Mouse (Mus musculus): ENCODE results near the gene Ints5. TPM values are rescaled to one million over a fixed set of nuclear protein-coding genes. Genes with fewer than 3 reads are reported as not detected.

Gene Ints5
- polyA plus RNA-seq, 1 experiment from 2014 or later = 34.3 TPM

DNA sequence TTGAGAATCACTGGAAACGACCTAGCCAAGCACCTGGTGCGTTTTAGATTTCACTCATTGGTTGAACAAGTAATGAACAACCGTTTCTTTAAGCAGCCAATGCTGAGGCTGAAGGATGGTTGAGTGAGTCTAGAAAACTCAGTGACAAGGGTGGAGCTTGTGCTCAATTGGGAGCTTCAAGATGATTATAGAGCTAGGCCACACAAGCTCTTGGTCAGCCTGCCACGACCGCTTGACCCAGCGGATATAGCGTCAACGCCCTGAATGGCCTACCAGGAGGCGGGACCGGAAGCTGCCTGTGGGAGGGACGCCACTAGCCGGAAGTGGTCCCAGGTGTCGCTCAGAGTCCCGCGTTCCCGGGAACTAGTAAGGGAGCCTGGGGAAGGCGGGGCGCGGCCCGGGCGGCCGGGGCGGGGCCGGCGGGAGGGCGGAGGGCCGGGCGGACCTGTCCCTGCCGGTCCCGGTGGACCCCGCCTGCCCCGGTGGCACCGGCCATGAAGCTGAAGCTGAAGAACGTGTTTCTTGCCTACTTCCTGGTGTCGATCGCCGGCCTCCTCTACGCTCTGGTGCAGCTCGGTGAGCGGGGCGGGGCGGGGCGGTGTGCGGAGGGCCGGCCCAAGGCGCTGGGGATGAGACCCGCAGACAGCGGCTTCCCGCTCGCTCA lies 27.4 kb downstream of the Ints5 start, which contains the start of gene B3gat3:
B3gat3 (plus strand) TSS at position 302 of the 664 bp plus-strand sequence.
- peak; percentile 97 for ATAC-seq (ENCODE audit: low FRiP score)
- Histone ChIP-seq H3K9ac (peak within 1 kb of the TSS; percentile 89), H3K4me2 (peak within 1 kb of the TSS; percentile 84), H3K4me3 (peak within 1 kb of the TSS; percentile 84), H3K4me1 (replicated peaks) (peaks cover 17% of the 10 kb centered on the region), H3K27ac (peak within 1 kb of the TSS; percentile 88), H3K9me3 (no peaks in the 10 kb centered on the region), H3K27me3 (no peaks in the 10 kb centered on the region), H3K36me3 (peaks cover 30% of the 10 kb centered on the region)
- 3% methylated on average over 50 of the region's 50 CpGs for WGBS

DNA sequence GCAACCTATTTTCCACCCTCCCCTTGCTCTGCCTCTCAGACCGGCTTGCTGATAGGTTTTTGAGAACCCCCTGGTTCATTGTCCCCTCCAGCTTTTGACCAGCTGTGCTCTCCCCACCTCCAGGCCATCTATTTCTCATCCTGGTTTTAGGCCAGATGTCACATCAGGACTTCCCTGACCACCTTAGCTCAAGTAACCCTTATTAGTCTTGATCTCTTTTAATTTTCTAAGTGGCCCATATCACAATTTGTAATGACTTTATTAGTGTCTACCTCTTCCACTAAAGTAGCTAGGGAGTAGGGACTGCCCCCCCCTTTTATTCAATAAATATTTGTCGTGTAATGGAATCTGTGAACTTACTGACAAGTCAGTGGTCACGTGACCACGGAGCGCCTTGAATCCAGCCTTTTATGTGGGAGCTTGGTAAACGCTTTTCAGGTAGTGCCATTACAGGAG lies 28.1 kb downstream of the Ints5 start:
- Histone ChIP-seq H3K27ac (peak overlapping the region; percentile 88), H3K4me1 (replicated peaks) (peaks cover 17% of the 10 kb centered on the region), H3K27me3 (no peaks in the 10 kb centered on the region), H3K9me3 (no peaks in the 10 kb centered on the region), H3K36me3 (peaks cover 30% of the 10 kb centered on the region), H3K4me3 (peak overlapping the region; percentile 84), H3K4me2 (peak overlapping the region; percentile 84), H3K9ac (peak overlapping the region; percentile 89)
- 3% methylated on average over 6 of the region's 6 CpGs for WGBS
- peak; percentile 3 for ATAC-seq (ENCODE audit: low FRiP score)

DNA sequence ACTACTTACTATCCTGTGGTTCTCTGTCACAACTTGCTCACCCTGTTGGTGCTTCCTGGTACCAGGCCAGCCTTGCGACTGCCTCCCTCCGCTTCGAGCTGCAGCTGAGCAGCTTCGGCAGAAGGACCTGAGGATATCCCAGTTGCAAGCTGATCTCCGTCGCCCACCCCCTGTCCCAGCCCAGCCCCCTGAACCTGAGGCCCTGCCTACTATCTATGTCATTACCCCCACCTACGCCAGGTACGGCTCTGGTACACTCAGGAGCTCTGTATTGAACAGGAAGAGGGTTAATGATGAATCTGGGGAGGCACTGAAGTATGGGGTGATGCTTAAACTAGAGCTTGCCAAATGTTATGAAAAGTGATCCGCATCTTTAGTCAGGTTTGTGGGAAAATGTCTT lies 28.9 kb downstream of the Ints5 start:
- Histone ChIP-seq H3K36me3 (peaks cover 30% of the 10 kb centered on the region), H3K9me3 (no peaks in the 10 kb centered on the region), H3K27me3 (no peaks in the 10 kb centered on the region), H3K4me2 (peak overlapping the region; percentile 84), H3K4me3 (peak overlapping the region; percentile 84), H3K27ac (no peak overlapping the region), H3K4me1 (replicated peaks) (peaks cover 17% of the 10 kb centered on the region), H3K9ac (peak overlapping the region; percentile 39; the same call in 1 of the 2 replicates)
- no peak for ATAC-seq (ENCODE audit: low FRiP score)
- 78% methylated on average over 9 of the region's 9 CpGs for WGBS

DNA sequence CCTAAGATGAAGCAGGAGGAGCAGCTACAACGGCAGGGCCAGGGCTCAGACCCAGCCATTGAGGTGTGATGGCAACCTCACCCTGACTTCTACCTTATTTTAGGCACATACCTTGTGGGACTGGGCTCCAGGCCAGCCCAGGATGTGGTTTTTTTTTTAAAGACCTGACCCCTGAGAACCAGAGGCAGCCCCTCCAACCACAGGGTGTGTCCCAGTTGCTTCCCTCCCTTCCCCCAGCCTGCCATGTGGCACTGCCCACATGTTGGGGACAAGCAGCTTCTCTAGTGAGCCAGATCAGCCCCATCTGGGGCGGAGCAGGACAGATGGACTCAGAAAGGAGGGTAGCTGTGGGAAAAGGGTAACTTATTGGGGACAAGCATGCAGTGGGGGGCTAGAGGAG lies 34.0 kb downstream of the Ints5 start:
- ATAC-seq (ENCODE audit: low FRiP score) = no peak
- Histone ChIP-seq H3K4me3 (no peak overlapping the region), H3K4me1 (replicated peaks) (peaks cover 25% of the 10 kb centered on the region), H3K9me3 (no peaks in the 10 kb centered on the region), H3K36me3 (peaks cover 44% of the 10 kb centered on the region), H3K4me2 (no peak overlapping the region), H3K27me3 (peaks cover 6% of the 10 kb centered on the region; the same call in 1 of the 2 replicates), H3K27ac (no peak overlapping the region), H3K9ac (no peak overlapping the region)
- 95% methylated on average over 2 of the region's 2 CpGs for WGBS

DNA sequence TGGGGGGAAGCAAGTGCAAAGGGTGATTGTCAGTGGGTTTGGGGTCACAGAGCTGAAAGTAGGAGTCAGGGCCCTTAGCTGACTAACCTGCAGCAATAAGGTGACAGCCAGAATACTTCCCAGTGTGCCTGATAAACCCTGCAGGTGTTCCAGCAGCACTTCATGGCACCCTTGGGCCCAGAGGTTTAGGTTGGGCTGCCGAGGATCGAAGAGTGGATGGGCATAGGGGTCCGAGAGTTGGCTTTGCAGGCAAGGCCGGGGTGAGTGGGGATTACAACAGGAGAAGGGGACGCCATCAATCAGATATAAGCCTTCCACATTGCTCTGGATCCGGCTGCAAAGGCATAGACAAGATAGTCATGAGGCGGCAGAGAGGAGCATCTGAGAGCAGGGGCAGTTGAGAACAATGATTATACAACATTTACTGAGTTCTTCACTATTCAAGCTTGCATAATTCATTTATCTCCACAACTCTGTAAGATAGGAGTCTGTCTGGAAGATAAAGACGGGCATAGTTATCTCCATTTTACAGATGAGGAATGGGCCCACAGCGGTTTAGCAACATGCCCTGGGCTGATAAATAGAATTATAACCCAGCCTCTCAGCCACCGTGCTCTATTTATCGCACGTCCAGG lies 35.2 kb downstream of the Ints5 start:
- no peak overlapping the region for H3K4me3 ChIP-seq
- peaks cover 24% of the 10 kb centered on the region for H3K4me1 ChIP-seq (replicated peaks)
- peaks cover 44% of the 10 kb centered on the region for H3K36me3 ChIP-seq
- no peak overlapping the region for H3K9ac ChIP-seq
- WGBS = 90% methylated on average over 12 of the region's 12 CpGs
- H3K4me2 ChIP-seq = no peak overlapping the region
- no peak overlapping the region for H3K27ac ChIP-seq
- ATAC-seq (ENCODE audit: low FRiP score) = no peak
- H3K9me3 ChIP-seq = no peaks in the 10 kb centered on the region
- H3K27me3 ChIP-seq = peaks cover 6% of the 10 kb centered on the region; the same call in 1 of the 2 replicates

DNA sequence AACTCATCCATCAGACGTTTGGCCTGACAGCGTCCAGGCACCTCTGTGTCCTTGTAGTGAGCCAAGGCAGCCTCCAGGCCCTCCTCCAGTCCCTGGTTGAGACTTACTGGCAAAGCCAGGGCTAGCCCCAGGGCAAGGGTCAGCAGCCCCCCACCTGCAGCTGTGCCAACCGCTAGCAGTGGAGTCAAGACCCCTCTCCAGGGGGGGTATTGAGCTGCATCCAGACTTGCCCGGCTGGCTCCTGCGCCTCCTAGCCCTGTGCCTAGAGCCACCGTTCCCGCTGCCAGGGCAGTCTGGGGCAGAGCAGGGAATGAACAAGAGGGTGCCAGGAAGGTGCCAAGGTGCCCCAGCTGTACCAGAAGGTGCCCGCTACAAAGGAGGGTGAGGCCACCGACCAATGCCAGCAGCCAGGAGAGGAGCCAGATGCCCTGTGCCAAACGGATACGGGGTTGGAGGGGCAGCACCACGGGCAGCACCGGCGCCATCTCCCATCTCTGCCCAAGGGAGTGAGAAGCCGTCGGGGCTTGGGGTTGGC lies 36.0 kb downstream of the Ints5 start:
- Histone ChIP-seq H3K4me3 (peak overlapping the region; percentile 54), H3K9me3 (no peaks in the 10 kb centered on the region), H3K4me1 (replicated peaks) (peaks cover 24% of the 10 kb centered on the region), H3K9ac (peak overlapping the region; percentile 77), H3K27me3 (peaks cover 6% of the 10 kb centered on the region; the same call in 1 of the 2 replicates), H3K27ac (peak overlapping the region; percentile 35; the same call in 1 of the 2 replicates), H3K4me2 (peak overlapping the region; percentile 71), H3K36me3 (peaks cover 40% of the 10 kb centered on the region)
- ATAC-seq (ENCODE audit: low FRiP score) = peak; percentile 29; the same call in 1 of the 2 replicates
- WGBS = 18% methylated on average over 16 of the region's 16 CpGs

DNA sequence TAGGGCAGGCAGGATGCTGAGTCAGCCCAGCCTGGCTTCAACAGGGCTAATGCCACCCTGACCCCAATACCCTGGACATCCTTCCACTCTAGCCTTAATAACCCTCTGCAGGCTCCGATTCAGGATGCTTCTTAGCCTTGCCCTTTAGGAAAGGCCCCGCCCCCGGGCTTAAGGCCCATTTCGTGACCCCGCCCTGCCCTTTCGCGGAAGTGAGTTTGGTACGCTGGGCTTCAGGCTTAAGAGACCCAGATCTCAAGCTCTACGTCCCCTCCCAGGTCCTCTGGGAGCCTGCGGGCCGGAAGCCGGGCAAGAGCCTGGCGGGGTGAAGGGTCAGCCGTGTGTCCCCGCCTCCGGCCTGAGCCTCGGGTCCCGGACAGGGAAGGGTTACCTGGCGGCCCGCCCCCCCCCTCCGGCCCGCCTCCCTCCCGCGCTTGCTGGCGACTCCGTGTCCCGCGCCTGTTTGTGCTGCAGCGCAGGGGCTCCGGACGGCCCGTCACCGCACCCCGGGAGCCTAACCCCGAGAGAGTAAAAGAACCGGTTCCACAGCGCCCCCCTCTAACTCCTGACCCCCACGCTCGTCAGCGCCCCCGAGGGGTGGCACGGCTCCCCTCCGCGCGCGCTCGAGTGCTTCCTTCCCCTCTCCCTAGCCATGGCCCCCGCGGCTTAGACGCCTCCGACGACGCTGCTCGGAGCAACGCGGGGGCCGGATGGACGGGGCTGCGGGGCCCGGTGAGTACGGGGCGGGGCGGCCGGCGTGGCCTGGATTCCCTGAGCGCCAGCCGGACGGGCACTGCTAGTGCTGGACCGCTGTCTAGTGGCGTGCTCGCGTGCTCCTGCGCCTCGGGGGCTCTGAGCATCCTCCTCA lies 36.7 kb downstream of the Ints5 start, which contains the start of the genes Rom1 and Eml3:
Rom1 (minus strand) TSS at position 133 of the 865 bp plus-strand sequence.
Eml3 (plus strand) TSS at position 329 of the 865 bp plus-strand sequence.
- Histone ChIP-seq H3K27me3 (peaks cover 6% of the 10 kb centered on the region; the same call in 1 of the 2 replicates), H3K4me1 (replicated peaks) (peaks cover 24% of the 10 kb centered on the region), H3K27ac (peak within 1 kb of the TSS; percentile 35), H3K36me3 (peaks cover 45% of the 10 kb centered on the region), H3K9ac (peak within 1 kb of the TSS; percentile 77), H3K4me3 (peak within 1 kb of the TSS; percentile 54), H3K9me3 (no peaks in the 10 kb centered on the region), H3K4me2 (peak within 1 kb of the TSS; percentile 71)
- WGBS = under 1% methylated on average over 64 of the region's 74 CpGs
- ATAC-seq (ENCODE audit: low FRiP score) = peak; percentile 46

DNA sequence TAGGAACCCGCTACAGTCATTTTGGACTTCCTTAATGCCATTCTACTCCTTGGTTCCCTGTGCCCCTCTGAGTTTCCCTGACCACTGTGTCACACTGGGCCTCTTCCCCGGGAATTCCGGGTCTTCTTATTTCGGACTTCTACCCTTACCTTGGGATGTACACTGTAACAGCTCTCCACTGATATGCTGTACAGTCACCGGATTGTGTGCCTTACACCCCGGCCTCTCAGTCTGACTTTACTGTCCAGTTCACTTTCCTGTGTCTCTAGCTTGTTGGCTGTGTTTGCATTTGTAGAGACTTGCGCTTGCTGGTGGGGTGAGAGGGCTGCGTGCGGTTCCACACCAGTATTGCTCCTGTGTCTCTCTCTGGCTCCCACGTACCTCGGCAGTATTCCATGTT lies 37.3 kb downstream of the Ints5 start:
- H3K9ac ChIP-seq = peak overlapping the region; percentile 77
- ATAC-seq (ENCODE audit: low FRiP score) = 0 out of 2 replicates have a peak, but pooled peaks have one; percentile 9
- H3K27me3 ChIP-seq = peaks cover 6% of the 10 kb centered on the region; the same call in 1 of the 2 replicates
- H3K4me2 ChIP-seq = peak overlapping the region; percentile 71
- peaks cover 24% of the 10 kb centered on the region for H3K4me1 ChIP-seq (replicated peaks)
- H3K36me3 ChIP-seq = peaks cover 44% of the 10 kb centered on the region
- no peak overlapping the region for H3K27ac ChIP-seq
- no peaks in the 10 kb centered on the region for H3K9me3 ChIP-seq
- WGBS = 16% methylated on average over 11 of the region's 11 CpGs
- peak overlapping the region; percentile 54 for H3K4me3 ChIP-seq

DNA sequence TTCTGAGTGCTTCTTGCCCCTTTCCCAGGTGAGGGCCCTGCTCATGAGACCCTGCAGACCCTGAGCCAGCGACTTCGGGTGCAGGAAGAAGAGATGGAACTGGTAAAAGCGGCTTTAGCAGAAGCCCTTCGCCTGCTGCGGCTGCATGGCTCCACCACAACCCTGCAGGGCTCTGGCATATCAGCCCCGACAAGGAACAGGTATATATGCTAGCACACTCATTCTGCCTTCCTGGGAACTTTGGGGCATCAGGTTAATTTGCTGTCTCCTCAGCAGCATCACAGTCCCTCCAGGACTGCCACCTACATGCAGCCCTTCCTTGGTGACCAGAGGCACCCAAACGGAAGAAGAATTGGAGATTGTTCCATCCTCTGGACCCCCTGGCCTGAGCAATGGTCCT lies 38.0 kb downstream of the Ints5 start:
- peaks cover 38% of the 10 kb centered on the region for H3K36me3 ChIP-seq
- H3K4me1 ChIP-seq (replicated peaks) = peaks cover 24% of the 10 kb centered on the region
- peak overlapping the region; percentile 35; the same call in 1 of the 2 replicates for H3K9ac ChIP-seq
- H3K9me3 ChIP-seq = no peaks in the 10 kb centered on the region
- peaks cover 6% of the 10 kb centered on the region; the same call in 1 of the 2 replicates for H3K27me3 ChIP-seq
- WGBS = 91% methylated on average over 7 of the region's 7 CpGs
- H3K4me3 ChIP-seq = 0 out of 2 replicates have a peak overlapping the region, but pooled peaks have one; percentile 54
- no peak overlapping the region for H3K27ac ChIP-seq
- no peak for ATAC-seq (ENCODE audit: low FRiP score)
- peak overlapping the region; percentile 71 for H3K4me2 ChIP-seq

DNA sequence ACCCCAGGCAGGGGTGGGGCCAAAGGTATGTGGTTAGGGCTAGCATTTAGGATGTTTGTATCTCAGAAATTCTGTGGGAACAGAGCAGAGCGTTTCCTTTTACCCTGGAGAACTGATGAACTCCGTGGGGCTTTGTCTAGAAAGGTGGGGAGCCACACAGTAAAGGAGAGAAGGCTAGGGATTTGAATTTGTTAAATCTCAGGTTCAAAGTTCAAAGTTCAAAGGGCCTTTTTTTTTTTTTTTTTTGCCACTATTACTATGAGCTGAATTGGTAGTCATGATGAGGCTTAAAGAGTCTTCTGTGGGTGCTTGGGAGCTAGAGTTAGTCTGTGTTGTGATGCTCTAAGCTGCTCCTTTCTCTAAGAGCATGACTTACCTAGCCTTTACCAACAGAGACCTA lies 43.9 kb downstream of the Ints5 start:
- Histone ChIP-seq H3K4me2 (no peak overlapping the region), H3K27me3 (no peaks in the 10 kb centered on the region), H3K9ac (no peak overlapping the region), H3K27ac (no peak overlapping the region), H3K9me3 (no peaks in the 10 kb centered on the region), H3K4me3 (no peak overlapping the region), H3K4me1 (replicated peaks) (peaks cover 9% of the 10 kb centered on the region), H3K36me3 (peaks cover 18% of the 10 kb centered on the region)
- WGBS = 84% methylated on average over 2 of the region's 2 CpGs
- ATAC-seq (ENCODE audit: low FRiP score) = no peak

DNA sequence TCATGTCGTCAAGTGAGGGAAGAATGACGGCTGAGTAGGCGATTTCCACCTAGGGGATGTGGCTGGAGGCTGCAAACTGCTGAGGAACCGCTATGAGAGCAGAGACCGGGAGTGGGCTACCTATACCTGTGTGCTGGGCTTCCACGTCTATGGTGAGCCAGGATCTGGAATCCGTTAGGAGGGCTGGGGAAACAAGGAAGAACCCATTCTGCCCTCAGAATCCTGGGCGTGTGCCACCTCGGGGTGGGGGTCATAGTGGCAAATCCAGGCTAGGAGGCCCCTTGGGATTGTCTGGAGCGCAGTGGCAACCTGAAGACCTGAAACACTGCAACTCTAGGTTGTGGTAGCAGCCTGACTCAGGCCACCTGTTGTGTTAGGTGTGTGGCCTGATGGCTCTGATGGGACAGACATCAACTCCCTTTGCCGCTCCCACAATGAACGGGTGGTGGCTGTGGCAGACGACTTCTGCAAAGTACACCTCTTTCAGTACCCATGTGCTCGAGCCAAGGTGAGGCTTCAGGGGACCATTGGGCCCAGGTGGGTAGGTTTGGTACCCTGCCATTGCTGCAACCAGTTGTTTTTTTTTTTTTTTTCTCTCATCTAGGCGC lies 47.8 kb downstream of the Ints5 start:
- no peaks in the 10 kb centered on the region for H3K27me3 ChIP-seq
- H3K9me3 ChIP-seq = no peaks in the 10 kb centered on the region
- no peak overlapping the region; the same call in 1 of the 2 replicates for H3K4me3 ChIP-seq
- no peak overlapping the region for H3K27ac ChIP-seq
- peaks cover 40% of the 10 kb centered on the region for H3K4me1 ChIP-seq (replicated peaks)
- peak overlapping the region; percentile 98 for H3K9ac ChIP-seq
- 0 out of 2 replicates have a peak, but pooled peaks have one; percentile 1 for ATAC-seq (ENCODE audit: low FRiP score)
- peak overlapping the region; percentile 74 for H3K4me2 ChIP-seq
- 83% methylated on average over 15 of the region's 15 CpGs for WGBS
- peaks cover 24% of the 10 kb centered on the region for H3K36me3 ChIP-seq

Data from hindbrain, embryonic 13.5 days (tissue).